Mouse (Mus musculus): Measurements from ENCODE around the gene Smarca4. TPM values are rescaled to one million over a fixed set of nuclear protein-coding genes. Genes with fewer than 3 reads are reported as not detected.
A peak's percentile ranks its signal among the peaks of the same experiment; 100 is the strongest.

Gene Smarca4
- total and polyA plus RNA-seq, 2 experiments = 13.1 to 15.2 TPM

GRCm38 (mm10) chr9:21677706-21678105, 61.7 kb downstream of the Smarca4 start:
- Histone ChIP-seq H3K79me2 (ENCODE audit: control insufficient read depth, insufficient read depth, low read length) (no peaks in the 10 kb centered on the region), H3K27ac (replicated peaks; ENCODE audit: insufficient read depth, low read depth, low read length) (no peak overlapping the region), H3K27me3 (ENCODE audit: control insufficient read depth, insufficient read depth, low read length) (no peaks in the 10 kb centered on the region), H3K4me1 (ENCODE audit: control insufficient read depth, insufficient read depth, low read length) (no peaks in the 10 kb centered on the region), H3K4me3 (ENCODE audit: insufficient read depth, low read depth, low read length) (no peak overlapping the region), H3K9ac (ENCODE audit: low read depth, low read length) (no peak overlapping the region), H3K36me3 (ENCODE audit: control insufficient read depth, insufficient read depth, low read length) (peaks cover 42% of the 10 kb centered on the region)
- TF ChIP-seq CTCF (IDR thresholded peaks at IDR 0.05; ENCODE audit: low read depth, low read length) (no peak), POLR2A (IDR thresholded peaks at IDR 0.05; ENCODE audit: extremely low read depth, insufficient read depth, low read length) (no peak)
- WGBS = 95% methylated on average over 17 of the region's 17 CpGs
- DNase-seq (ENCODE audit: extremely low read depth, low read depth, low spot score) = no peak

GRCm38 (mm10) chr9:21680448-21680847, 64.5 kb downstream of the Smarca4 start:
- no peak overlapping the region for H3K9ac ChIP-seq (ENCODE audit: low read depth, low read length)
- no peak overlapping the region for H3K4me3 ChIP-seq (ENCODE audit: insufficient read depth, low read depth, low read length)
- H3K4me1 ChIP-seq (ENCODE audit: control insufficient read depth, insufficient read depth, low read length) = no peaks in the 10 kb centered on the region
- H3K27ac ChIP-seq (replicated peaks; ENCODE audit: insufficient read depth, low read depth, low read length) = no peak overlapping the region
- no peak for TF ChIP-seq CTCF (IDR thresholded peaks at IDR 0.05; ENCODE audit: low read depth, low read length)
- no peak for TF ChIP-seq POLR2A (IDR thresholded peaks at IDR 0.05; ENCODE audit: extremely low read depth, insufficient read depth, low read length)
- no peaks in the 10 kb centered on the region for H3K27me3 ChIP-seq (ENCODE audit: control insufficient read depth, insufficient read depth, low read length)
- H3K36me3 ChIP-seq (ENCODE audit: control insufficient read depth, insufficient read depth, low read length) = peaks cover 32% of the 10 kb centered on the region
- no peaks in the 10 kb centered on the region for H3K79me2 ChIP-seq (ENCODE audit: control insufficient read depth, insufficient read depth, low read length)
- no peak for DNase-seq (ENCODE audit: extremely low read depth, low read depth, low spot score)
- WGBS = 90% methylated on average over 4 of the region's 4 CpGs

- peaks cover 36% of the 10 kb centered on the region for H3K36me3 ChIP-seq (ENCODE audit: control insufficient read depth, insufficient read depth, low read length)
- no peak for DNase-seq (ENCODE audit: extremely low read depth, low read depth, low spot score)
- WGBS = 91% methylated on average over 4 of the region's 4 CpGs
- no peak overlapping the region for H3K27ac ChIP-seq (replicated peaks; ENCODE audit: insufficient read depth, low read depth, low read length)
- TF ChIP-seq CTCF (IDR thresholded peaks at IDR 0.05; ENCODE audit: low read depth, low read length) = peak; percentile 47; the same call in 1 of the 2 replicates
- TF ChIP-seq POLR2A (IDR thresholded peaks at IDR 0.05; ENCODE audit: extremely low read depth, insufficient read depth, low read length) = no peak
- no peak overlapping the region for H3K4me3 ChIP-seq (ENCODE audit: insufficient read depth, low read depth, low read length)
- peaks cover 2% of the 10 kb centered on the region; the same call in 1 of the 2 replicates for H3K4me1 ChIP-seq (ENCODE audit: control insufficient read depth, insufficient read depth, low read length)
- no peak overlapping the region for H3K9ac ChIP-seq (ENCODE audit: low read depth, low read length)
- no peaks in the 10 kb centered on the region for H3K79me2 ChIP-seq (ENCODE audit: control insufficient read depth, insufficient read depth, low read length)
- H3K27me3 ChIP-seq (ENCODE audit: control insufficient read depth, insufficient read depth, low read length) = no peaks in the 10 kb centered on the region
Measured at GRCm38 (mm10) chr9:21682827-21683226, 66.9 kb downstream of the Smarca4 start.

DNA sequence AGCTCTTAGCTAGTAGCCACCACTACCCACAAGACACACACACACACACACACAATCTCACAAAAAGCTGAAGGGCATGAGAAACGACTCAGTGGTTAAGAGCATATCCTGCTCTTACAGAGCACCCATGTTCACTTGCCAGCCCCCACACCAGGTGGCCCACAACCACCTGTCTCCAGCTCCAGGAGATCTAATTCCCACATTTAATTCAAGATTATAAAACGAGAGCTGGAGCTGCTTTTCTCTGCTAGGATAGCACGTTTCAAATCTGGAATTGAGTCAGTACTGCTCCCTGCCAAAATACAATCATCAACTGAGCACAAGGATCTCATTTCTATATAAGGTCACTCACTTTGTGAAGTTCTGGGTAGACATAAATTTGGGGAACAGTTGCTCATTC, 67.9 kb downstream of the Smarca4 start:
- WGBS = 71% methylated on average over 3 of the region's 3 CpGs

GRCm38 (mm10) chr9:21688554-21688953, 72.6 kb downstream of the Smarca4 start:
- no peak overlapping the region for H3K4me3 ChIP-seq (ENCODE audit: insufficient read depth, low read depth, low read length)
- H3K4me1 ChIP-seq (ENCODE audit: control insufficient read depth, insufficient read depth, low read length) = peaks cover 16% of the 10 kb centered on the region
- 18% methylated on average over 7 of the region's 7 CpGs for WGBS
- H3K9ac ChIP-seq (ENCODE audit: low read depth, low read length) = peak overlapping the region; percentile 15; the same call in 1 of the 2 replicates
- peaks cover 21% of the 10 kb centered on the region for H3K36me3 ChIP-seq (ENCODE audit: control insufficient read depth, insufficient read depth, low read length)
- H3K27ac ChIP-seq (replicated peaks; ENCODE audit: insufficient read depth, low read depth, low read length) = peak overlapping the region; percentile 79
- no peaks in the 10 kb centered on the region for H3K27me3 ChIP-seq (ENCODE audit: control insufficient read depth, insufficient read depth, low read length)
- TF ChIP-seq POLR2A (IDR thresholded peaks at IDR 0.05; ENCODE audit: extremely low read depth, insufficient read depth, low read length) (no peak), CTCF (IDR thresholded peaks at IDR 0.05; ENCODE audit: low read depth, low read length) (no peak)
- no peaks in the 10 kb centered on the region; the same call in 1 of the 2 replicates for H3K79me2 ChIP-seq (ENCODE audit: control insufficient read depth, insufficient read depth, low read length)
- peak; percentile 96 for DNase-seq (ENCODE audit: extremely low read depth, low read depth, low spot score)

More for the DNA sequence above, 67.9 kb downstream of the Smarca4 start:
- no peak for TF ChIP-seq POLR2A (IDR thresholded peaks at IDR 0.05; ENCODE audit: extremely low read depth, insufficient read depth, low read length)
- TF ChIP-seq CTCF (IDR thresholded peaks at IDR 0.05; ENCODE audit: low read depth, low read length) = no peak
- H3K4me1 ChIP-seq (ENCODE audit: control insufficient read depth, insufficient read depth, low read length) = peaks cover 8% of the 10 kb centered on the region
- DNase-seq (ENCODE audit: extremely low read depth, low read depth, low spot score) = no peak
- no peak overlapping the region for H3K4me3 ChIP-seq (ENCODE audit: insufficient read depth, low read depth, low read length)
- H3K79me2 ChIP-seq (ENCODE audit: control insufficient read depth, insufficient read depth, low read length) = no peaks in the 10 kb centered on the region
- no peaks in the 10 kb centered on the region for H3K27me3 ChIP-seq (ENCODE audit: control insufficient read depth, insufficient read depth, low read length)
- H3K36me3 ChIP-seq (ENCODE audit: control insufficient read depth, insufficient read depth, low read length) = peaks cover 35% of the 10 kb centered on the region
- H3K9ac ChIP-seq (ENCODE audit: low read depth, low read length) = no peak overlapping the region
- H3K27ac ChIP-seq (replicated peaks; ENCODE audit: insufficient read depth, low read depth, low read length) = no peak overlapping the region

GRCm38 (mm10) chr9:21690031-21690430, 74.1 kb downstream of the Smarca4 start:
- 16% methylated on average over 3 of the region's 3 CpGs for WGBS
- Histone ChIP-seq H3K79me2 (ENCODE audit: control insufficient read depth, insufficient read depth, low read length) (no peaks in the 10 kb centered on the region; the same call in 1 of the 2 replicates), H3K36me3 (ENCODE audit: control insufficient read depth, insufficient read depth, low read length) (peaks cover 16% of the 10 kb centered on the region), H3K9ac (ENCODE audit: low read depth, low read length) (no peak overlapping the region), H3K27ac (replicated peaks; ENCODE audit: insufficient read depth, low read depth, low read length) (peak overlapping the region; percentile 57), H3K4me3 (ENCODE audit: insufficient read depth, low read depth, low read length) (no peak overlapping the region), H3K4me1 (ENCODE audit: control insufficient read depth, insufficient read depth, low read length) (peaks cover 16% of the 10 kb centered on the region), H3K27me3 (ENCODE audit: control insufficient read depth, insufficient read depth, low read length) (no peaks in the 10 kb centered on the region)
- DNase-seq (ENCODE audit: extremely low read depth, low read depth, low spot score) = peak; percentile 100
- no peak for TF ChIP-seq POLR2A (IDR thresholded peaks at IDR 0.05; ENCODE audit: extremely low read depth, insufficient read depth, low read length)
- no peak for TF ChIP-seq CTCF (IDR thresholded peaks at IDR 0.05; ENCODE audit: low read depth, low read length)

All from liver, adult 2 months (tissue).